20 mouse cellular contexts compared by ENCODE assay signal in genomic region chr3:146686428-146686827, GRCm38 (mm10). TPM values are rescaled to one million over a fixed set of nuclear protein-coding genes. Genes with fewer than 3 reads are reported as not detected.
DNase-seq lines count a peak whose midpoint lies in the region; ATAC-seq lines count a peak whose summit lies in the region.
"Had no signal": no experiment of that assay in that cellular context is flagged by ENCODE, and none has a peak within 500 bp of the region (broad histone marks: within the 10 kb centered on the region; RNA-seq: fewer than 3 reads in every experiment).

No protein-coding gene starts in this region.

- peaks cover 42% of the 10 kb centered on the region for H3K4me1 ChIP-seq in heart, embryonic 15.5 days (replicated peaks)

- H3K4me3 ChIP-seq in heart, embryonic 15.5 days = no peak overlapping the region
- H3K4me3 ChIP-seq: heart, embryonic 10.5 days; intestine, embryonic 15.5 days; layer of hippocampus, adult 2 months; midbrain, embryonic 12.5 days had no signal

- H3K4me2 ChIP-seq in heart, embryonic 15.5 days = peak overlapping the region; percentile 95; the same call in 1 of the 2 replicates

- H3K9me3 ChIP-seq in heart, embryonic 15.5 days (replicated peaks) = no peaks in the 10 kb centered on the region
- H3K9me3 ChIP-seq: heart, embryonic 10.5 days; intestine, embryonic 15.5 days; kidney, embryonic 15.5 days; limb, embryonic 13.5 days; midbrain, embryonic 12.5 days had no signal

- H3K9ac ChIP-seq in heart, embryonic 15.5 days = no peak overlapping the region
- H3K9ac ChIP-seq: intestine, embryonic 15.5 days; midbrain, embryonic 12.5 days had no signal

- H3K36me3 ChIP-seq in heart, embryonic 15.5 days = no peaks in the 10 kb centered on the region
- H3K36me3 ChIP-seq: heart, embryonic 10.5 days; intestine, embryonic 15.5 days; kidney, embryonic 15.5 days; limb, embryonic 13.5 days; midbrain, embryonic 12.5 days had no signal

- peak overlapping the region; percentile 15; the same call in 1 of the 2 replicates for H3K27ac ChIP-seq in heart, embryonic 15.5 days
- H3K27ac ChIP-seq: intestine, embryonic 15.5 days; layer of hippocampus, adult 2 months; limb, embryonic 13.5 days; midbrain, embryonic 12.5 days had no signal

- ATAC-seq in heart, embryonic 15.5 days (replicated peaks; ENCODE audit: insufficient number of reproducible peaks, insufficient read depth, low FRiP score, low read depth) = no peak
- peak; percentile 54 for ATAC-seq in CD4-positive, CD25-positive, alpha-beta regulatory T cell, adult 4 months
- ATAC-seq in megakaryocyte progenitor cell, adult 5-6 weeks (replicated peaks; ENCODE audit: poor library complexity) = peak; percentile 63
- ATAC-seq: intestine, embryonic 15.5 days; lung, postnatal 0 days had no signal

- 81% methylated on average over 8 of the region's 8 CpGs for WGBS in heart, embryonic 15.5 days

- DNase-seq in heart, adult 9 months (ENCODE audit: low spot score in 2 of 2) = no peak
- DNase-seq in induced T-regulatory cell, adult 2 months (ENCODE audit: low read depth) = peak; percentile 52
- DNase-seq in layer of hippocampus, postnatal 25 days (ENCODE audit: extremely low spot score in 1 of 2, low spot score in 1 of 2) = no peak
- DNase-seq in lung, postnatal 10 days = no peak
- no peak for DNase-seq in spleen, postnatal 4 days (ENCODE audit: low spot score in 2 of 2)
- DNase-seq: B cell, adult 2 months; right cerebral cortex, postnatal 14 days had no signal

- H3K27me3 ChIP-seq in heart, embryonic 15.5 days = no peaks in the 10 kb centered on the region
- H3K27me3 ChIP-seq: intestine, embryonic 15.5 days; limb, embryonic 13.5 days had no signal

RNA-seq across cellular contexts. Expression of gene Samd13, which starts 1.0 kb away (rescaled TPM):
- polyA plus RNA-seq in heart, embryonic 15.5 days (2015; fragmentation: Nextera tagmentation; extraction: Ambion mirVana) = 2.1 and 3.1 TPM in 2 replicates
- under 1 TPM in 1 of 2 experiments, not detected in 1; 0.52 TPM for polyA plus RNA-seq in CD4-positive, CD25-positive, alpha-beta regulatory T cell, adult 4 months (2017; shearing (Covaris generic))
- 1.1 and 1.2 TPM in 2 replicates for total RNA-seq in megakaryocyte progenitor cell, adult 5-6 weeks (2015)
- total RNA-seq in megakaryocyte progenitor cell, adult 5-6 weeks (2017) = 0.96 and 1.5 TPM in 2 replicates
- total RNA-seq in layer of hippocampus, postnatal 25 days (2021) = not detected

RNA-seq across cellular contexts. Expression of gene 4930503B20Rik, which starts 35.3 kb away (rescaled TPM):
- polyA plus RNA-seq in heart, embryonic 15.5 days (2015; fragmentation: Nextera tagmentation; extraction: Ambion mirVana) = 0.10 TPM in 1 of 2 replicates, not detected in the other
- not detected for polyA plus RNA-seq in CD4-positive, CD25-positive, alpha-beta regulatory T cell, adult 4 months (2017; shearing (Covaris generic))
- not detected in 2 replicates for total RNA-seq in megakaryocyte progenitor cell, adult 5-6 weeks (2015)
- 0.34 TPM in 1 of 2 replicates, not detected in the other for total RNA-seq in megakaryocyte progenitor cell, adult 5-6 weeks (2017)
- total RNA-seq in layer of hippocampus, postnatal 25 days (2021) = not detected
- total RNA-seq: layer of hippocampus, adult 2 months had no signal
- polyA plus RNA-seq: embryonic facial prominence, embryonic 14.5 days; forebrain, embryonic 11.5 days; heart, embryonic 10.5 days; hindbrain, embryonic 11.5 days; intestine, embryonic 15.5 days; kidney, embryonic 15.5 days; limb, embryonic 13.5 days; lung, postnatal 0 days; midbrain, embryonic 12.5 days had no signal
